Mouse (Mus musculus) adrenal gland (tissue): Measurements from ENCODE around the gene Mansc4.

Experiments
- intact Hi-C: fragments of 180-260 bp; cut with DNase I; formaldehyde crosslinking; loops from one replicate; pipeline ENCODE4 v1.15.1; 2025

The Mansc4 gene

GRCm38 (mm10) chr6:147085398-147086040 lies 1.3 kb downstream of the Mansc4 start:
- intact Hi-C loops, result no loop called here

- intact Hi-C loops, result no loop called here
These were observed 6.9 kb downstream of the Mansc4 start for GRCm38 (mm10) chr6:147079919-147080318.

GRCm38 (mm10) chr6:147076878-147077277 lies 10.0 kb downstream of the Mansc4 start:
- intact Hi-C loops, result no loop called here

DNA sequence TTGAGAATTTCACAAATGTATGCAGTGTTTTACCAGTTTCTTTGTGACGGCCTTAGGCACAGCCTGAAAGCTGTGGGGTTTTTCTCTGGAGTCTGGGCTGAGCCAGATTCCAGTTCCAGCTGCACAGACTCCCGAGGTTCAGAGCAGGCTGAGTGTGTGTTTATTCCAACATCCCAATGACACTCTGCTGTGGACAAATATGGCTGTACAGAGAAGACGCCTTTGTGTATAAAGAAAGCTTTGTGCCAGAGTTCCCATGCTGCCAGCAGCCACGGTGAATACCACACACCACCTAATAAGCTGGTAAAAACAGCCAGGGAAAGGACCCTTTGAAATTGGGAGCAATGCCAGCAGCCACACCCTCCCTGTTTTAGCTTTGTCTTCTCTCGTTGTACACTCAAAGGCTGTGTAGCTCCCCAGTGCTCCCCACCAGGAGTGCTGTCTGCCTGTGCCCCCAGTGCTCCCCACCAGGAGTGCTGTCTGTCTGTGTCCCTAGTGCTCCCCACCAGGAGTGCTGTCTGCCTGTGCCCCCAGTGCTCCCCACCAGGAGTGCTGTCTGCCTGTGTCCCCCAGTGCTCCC lies 10.9 kb downstream of the Mansc4 start:
- intact Hi-C loops, result no loop called here

GRCm38 (mm10) chr6:147064944-147065261 lies 21.9 kb downstream of the Mansc4 start:
- intact Hi-C loops, result no loop called here

- intact Hi-C loops, result no loop called here
These were observed 22.4 kb downstream of the Mansc4 start for GRCm38 (mm10) chr6:147064226-147064943.

DNA sequence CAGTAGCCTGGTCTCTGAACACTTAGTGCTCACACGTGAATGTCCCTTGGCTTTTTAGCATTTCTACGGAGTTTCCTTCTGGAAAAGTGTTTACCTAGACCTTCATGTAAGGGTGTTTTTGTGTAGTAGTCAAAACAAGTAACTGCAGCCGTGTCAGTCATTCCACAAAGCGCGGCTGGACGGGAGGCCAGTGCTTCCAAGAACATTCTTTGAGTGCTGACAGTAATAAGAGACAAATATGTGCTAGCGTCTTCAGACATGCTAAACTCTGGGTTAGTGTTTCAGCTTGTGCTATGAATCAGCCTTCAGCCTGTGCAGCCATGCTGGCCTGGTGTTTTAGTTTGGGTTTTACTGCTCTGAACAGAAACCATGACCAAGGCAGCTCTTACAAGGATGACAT lies 24.1 kb downstream of the Mansc4 start:
- intact Hi-C loops, result no loop called here

DNA sequence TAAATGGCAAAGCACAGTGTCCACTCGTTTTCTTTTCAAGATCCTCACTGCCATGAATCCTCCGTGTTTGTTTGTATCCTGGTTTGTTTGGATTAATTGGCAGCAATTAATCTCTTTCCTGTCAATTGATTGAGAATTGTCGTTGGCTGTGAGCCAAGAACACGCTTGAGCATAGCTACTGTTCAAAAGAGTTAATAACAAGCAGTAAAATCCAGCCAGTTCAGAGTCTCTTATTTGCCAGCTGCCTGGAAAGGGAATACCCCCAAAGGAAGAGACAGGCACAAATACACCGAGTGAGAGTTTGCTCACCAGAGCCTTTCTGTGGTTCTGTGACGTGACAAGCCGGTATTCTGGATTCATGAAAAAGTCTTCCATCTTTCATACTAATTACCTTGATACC lies 24.8 kb downstream of the Mansc4 start:
- intact Hi-C loops, result no loop called here

DNA sequence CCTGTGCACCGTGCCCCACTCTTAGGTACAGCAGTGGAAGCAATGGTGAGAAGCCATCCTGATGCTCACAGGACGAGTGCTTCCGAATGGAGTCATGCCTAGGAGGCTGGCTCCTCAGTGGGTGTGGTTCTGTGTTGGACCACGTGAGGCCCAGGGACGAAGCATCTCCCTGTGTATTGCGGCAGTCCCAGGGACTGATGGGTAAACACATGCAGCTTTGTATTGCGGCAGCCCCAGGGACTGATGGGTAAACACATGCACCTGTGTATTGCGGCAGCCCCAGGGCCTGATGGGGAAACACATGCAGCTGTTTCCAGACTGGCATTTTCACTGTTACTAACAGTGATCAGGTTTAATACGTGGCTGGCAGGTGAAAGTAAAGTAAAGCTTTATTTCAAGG lies 25.2 kb downstream of the Mansc4 start:
- intact Hi-C loops, result no loop called here

DNA sequence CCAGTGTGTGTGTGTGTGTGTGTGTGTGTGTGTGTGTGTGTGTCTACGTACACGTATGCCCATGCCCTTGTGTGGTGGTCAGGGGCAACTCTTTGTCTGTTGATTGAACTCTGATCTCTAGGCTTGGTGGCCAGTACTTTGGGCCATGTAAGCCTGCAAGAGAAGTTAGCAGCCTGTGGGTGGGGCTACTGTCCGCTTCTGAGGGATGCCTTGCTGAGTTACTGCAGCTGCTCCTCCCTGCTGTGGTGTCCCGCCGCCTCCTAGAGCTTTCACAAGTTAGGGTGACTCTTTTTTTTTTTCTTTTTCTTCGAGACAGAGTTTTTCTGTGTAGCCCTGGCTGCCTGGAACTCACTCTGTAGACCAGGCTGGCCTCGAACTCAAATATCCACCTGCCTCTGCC lies 27.5 kb downstream of the Mansc4 start:
- intact Hi-C loops, result no loop called here

DNA sequence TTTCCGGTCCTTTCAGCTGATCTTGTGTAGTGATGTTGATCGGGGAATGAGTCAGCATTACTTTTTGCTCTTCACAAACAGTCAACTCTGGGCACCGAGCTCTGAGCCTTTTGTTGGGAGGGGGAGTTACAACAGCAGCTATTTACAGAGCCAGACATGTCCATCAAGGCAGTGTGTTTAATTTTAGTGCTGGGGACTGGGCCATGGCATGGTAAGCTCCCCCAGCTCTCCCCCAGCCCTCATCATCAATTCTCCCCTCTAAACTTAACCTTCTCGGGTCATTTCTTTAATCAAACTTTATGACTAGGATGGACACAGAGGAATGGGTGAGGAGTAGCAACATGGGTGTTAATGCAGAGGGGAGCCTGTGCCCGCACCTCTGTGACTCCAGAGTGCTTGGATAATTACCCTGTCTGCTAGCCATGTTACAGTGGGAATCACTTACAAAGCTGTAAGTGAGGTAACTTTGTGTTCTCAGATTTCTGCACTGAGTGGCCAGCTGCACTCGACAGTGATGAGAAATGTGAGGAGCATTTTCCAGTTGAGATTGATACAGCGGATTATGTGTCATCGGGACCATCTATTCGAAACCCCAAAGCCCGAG lies 31.4 kb downstream of the Mansc4 start:
- intact Hi-C loops, result no loop called here

DNA sequence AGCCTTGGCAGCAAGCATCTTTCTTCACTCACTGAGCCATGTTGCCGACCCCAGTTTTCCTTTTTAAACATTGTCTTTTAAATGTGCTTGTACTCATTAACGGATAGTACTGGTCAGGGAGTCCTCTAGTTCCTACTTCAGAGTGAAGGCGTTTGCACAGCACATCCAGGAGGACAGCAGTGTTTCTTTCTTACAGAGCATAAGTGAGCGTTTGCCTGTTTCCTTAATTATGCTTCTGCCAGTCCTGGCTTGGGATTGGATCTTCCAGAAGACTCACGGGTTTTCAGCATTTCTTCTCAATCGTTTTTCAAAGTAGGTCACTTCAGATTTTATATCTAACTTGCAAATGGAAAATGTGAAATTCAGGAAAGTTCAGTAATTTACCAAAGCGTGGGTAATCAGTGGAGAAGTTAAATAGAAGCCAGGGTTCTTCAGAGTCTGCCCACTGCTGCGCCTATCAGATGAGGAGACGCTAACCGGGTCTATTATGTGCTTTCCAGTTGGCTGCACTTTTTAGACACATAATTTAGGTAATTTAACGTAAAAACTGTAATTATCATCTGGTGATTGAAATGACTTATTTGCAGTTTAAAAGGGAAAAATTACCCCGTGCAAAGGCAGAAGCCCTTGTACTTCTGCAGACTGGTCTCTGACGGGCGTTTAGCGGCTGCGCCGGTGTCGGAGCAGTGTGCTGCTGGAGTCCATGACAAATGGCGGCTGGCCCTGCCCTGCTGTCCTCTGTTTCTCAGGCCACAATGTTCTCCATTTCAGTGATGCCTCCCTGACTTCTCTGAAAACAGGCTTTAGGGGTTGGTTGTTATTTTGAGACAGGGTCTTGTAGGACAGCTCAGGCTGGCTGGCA lies 32.8 kb downstream of the Mansc4 start:
- intact Hi-C loops, result no loop called here

GRCm38 (mm10) chr6:147052440-147052839 lies 34.4 kb downstream of the Mansc4 start:
- intact Hi-C loops, result no loop called here

DNA sequence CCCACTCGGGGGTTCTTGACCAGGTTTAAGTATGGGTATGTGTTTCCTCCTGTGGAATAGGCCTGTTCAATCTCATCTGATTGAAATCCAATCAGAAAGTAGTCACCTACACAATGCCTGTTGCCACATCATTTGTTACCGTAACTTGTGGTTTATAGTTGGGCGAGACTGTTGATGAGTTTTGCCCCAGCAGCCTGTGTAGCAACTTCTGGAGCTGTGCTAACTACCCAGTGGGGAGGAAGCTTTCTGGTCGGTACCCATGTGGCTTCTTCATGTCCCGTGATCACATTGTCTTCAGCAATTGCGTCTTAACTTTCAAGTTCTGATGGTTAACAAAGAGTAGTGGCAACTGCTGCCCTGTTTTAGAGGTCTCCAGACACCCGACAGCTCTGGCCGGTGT lies 35.2 kb downstream of the Mansc4 start:
- intact Hi-C loops, result no loop called here

GRCm38 (mm10) chr6:147049239-147049805 lies 37.5 kb downstream of the Mansc4 start:
- intact Hi-C loops, result no loop called here

- intact Hi-C loops, result no loop called here
These were observed 43.2 kb downstream of the Mansc4 start for GRCm38 (mm10) chr6:147043633-147044032.

GRCm38 (mm10) chr6:147042291-147043290 lies 44.2 kb downstream of the Mansc4 start, which contains the start of gene Mrps35:
TSS of gene Mrps35 (plus strand) at chr6:147042764.
- intact Hi-C loops, result no loop called here

DNA sequence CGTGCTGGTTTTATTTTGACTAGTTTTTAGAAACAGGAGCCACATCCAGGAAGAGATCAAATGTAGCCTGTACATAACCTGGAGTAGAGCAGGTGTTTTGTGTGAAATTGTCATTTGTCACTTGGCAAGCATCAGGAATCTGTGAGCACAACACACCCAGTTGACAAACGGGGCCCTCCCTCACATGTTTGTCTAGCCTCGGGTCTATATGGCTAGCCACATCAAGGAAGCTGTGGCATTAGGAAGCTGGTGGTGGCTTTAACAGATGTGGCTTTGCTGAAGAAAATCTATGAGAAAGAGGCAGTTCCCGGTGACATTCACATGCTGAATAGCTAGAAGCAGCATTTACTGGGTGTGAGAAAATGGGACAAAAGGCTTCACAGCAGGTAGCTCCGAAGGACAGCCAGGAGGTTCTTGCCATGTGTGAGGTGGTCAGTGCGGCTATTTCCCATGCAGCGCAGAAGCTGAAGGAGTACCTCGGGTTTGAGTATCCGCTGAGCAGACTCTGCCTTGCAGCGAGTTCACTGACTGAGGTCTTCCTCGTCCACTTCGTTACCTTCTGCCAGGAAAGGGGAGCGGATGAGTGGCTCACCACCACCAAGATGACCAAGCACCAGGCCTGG lies 54.4 kb downstream of the Mansc4 start, which contains the start of gene Rep15:
Gene Rep15 (plus strand): TSS at position 282 of the 623 bp plus-strand sequence.
- intact Hi-C loops, result no loop called here
